Mouse (Mus musculus) mouse trophoblast stem cell (cell line): ENCODE data around the gene Grhpr.
"Not testable (repeated sequence)": the region's sequence is repeated elsewhere in the genome, so short reads cannot be mapped to it uniquely, and the experiment has no call there.

Experiments used
- in situ Hi-C, 2 experiments: fragments of 300-500 bp; cut with MseI, MboI; formaldehyde crosslinking; loops; 2 replicates in 1 of 2; 3 replicates in 1 of 2; pipeline ENCODE4 v1.15.1; 2025

Gene Grhpr

DNA sequence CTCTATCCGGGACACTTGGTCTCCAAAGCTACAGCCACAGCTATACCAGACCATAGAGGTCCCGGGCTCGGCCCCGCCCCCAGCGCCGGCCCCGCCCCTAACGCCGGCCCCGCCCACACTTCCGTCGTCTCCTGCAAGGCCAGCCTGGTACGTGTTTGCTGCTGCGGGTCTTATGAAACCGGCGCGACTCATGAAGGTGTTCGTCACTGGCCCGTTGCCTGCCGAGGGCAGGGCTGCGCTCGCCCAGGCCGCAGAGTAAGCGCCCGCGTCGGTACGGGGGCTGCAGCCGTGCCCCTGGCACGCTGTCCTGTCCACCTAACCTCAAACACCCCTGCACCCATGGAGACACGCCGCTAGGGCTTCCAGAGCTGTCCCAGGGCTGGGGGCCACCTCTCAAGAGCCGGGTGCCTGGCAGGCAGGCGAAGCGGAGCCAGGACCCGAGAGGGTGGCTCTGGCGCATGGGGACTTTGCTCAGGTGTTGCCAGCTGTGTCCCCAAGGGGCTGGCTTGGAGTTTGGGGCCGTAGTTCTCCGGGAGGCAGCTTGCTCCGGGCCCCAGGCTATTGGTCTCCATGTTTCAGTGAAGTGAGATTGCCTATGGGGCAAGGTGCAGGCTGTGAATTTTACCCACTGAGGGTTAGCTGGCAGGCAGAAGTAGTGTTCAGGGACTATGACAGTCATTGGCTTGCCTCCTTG, at the start of gene Grhpr:
Gene Grhpr (plus strand): TSS at position 116 of the 694 bp plus-strand sequence.
- in situ Hi-C loops, result no loop called here

DNA sequence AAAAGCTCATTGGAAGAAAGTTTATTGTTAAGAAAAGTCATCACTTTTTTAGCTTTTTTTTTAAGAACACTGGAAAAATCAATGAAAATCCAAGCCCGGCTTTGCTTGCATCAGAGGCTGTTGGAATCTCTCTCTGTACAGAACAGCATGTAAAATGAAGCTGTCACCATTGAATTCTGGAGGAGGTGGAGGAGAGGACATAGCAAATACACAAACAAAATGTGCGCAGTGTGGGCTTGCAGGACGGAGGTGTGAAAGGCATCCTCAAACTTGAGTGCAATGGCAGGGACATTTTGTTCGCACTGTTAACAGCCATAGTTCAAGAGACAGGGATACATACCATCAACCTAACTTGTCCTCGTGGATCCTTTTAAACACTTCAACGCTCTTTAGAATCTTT, 49.5 kb upstream of the Grhpr start:
- in situ Hi-C loops, result no loop called here

DNA sequence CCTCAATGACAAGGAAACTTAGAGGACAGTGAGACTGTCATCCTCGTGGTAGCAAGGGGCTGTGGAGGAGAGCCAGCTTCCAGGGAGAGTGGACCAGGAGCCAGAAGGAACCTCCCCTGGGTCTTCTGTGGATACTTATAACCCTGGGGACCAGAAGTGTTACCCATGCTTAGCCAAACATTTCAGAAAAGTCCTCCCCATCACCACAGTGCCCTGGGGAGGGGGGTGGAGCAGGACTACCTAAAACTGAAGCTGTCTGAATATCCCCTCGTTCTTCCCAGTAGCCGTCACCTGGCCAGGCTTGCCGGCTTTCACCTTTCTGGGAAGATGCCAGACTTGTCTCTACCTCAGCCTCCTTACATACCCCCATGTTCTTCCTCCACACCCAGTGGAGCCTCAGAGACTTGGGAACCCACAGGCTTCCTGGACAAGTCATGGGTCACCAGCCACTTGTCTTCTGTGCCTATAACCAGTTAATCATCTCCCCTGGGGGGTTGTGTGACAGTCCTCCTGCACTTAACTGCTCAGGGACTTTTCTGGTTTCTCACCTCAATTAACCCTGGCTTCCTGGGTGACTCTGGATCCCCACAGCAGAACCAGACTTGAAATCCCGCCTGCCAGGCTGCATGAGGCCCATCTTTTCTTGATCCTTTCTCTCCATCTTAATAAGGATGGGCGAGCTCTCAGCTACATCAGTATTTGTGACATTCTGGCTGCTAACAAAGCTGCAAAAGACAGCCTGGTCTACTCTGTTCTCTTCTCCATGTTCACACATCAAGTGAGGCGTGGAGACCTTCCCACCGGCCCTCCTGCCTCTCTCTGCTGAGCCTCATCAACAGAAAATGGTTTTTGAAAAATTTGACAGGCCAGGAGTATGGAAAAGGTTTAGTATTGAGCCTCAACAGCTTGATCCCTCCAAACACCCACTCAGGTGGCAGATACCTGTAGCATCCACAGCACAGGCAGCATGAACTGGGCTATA, 42.5 kb upstream of the Grhpr start:
- in situ Hi-C loops, result no loop called here

DNA sequence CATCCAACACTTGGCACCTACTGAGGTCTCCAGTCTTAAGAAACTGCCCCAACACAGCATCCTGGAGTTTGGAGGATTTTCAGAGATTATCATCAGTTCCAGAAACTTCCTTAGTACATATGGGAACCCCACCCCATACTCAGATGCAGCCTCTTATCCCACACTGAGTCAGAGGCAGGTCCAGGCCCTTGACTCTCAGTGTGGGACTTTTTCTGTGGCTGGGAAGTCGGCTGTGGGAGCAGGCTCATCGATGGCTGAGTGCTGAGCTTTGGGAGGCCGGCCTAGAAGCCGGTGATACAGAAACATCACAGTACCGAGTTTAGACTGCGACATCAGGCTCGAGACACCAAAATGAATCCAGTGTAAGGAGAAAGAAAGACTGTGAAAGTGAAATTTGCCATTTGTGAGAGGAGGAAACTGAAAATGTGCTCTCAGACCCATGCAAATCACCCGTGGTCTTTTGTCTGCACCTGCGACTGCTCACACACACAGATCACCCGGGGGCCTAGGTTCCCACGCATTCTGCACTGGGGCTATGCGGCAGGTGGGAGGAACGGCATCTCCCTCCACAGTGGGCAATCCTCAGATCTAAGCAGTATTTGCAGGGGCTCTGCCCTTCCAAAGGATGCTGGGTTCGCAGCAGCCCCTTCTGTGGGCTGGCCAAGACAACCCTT, 41.5 kb upstream of the Grhpr start:
- in situ Hi-C loops, result no loop called here

DNA sequence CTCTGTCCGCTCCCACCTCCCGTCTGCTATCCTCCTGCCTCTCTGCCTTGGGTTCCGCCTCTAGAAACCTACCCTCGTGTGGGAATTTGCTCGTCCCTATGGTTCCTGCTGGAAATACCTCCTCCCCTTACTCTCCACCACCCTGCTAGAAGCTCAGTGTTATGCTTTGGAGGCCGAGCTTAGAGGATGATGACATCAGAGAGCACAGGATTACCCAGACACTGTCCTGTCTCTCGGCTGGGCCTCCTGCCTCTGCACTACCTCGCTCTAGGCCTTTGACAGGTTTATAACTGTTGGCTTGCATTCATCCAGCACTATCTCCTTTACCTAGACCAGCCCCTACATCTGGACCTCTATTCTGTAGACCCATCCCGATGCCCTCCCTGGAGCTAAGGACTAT, 40.9 kb upstream of the Grhpr start:
- in situ Hi-C loops, result no loop called here

DNA sequence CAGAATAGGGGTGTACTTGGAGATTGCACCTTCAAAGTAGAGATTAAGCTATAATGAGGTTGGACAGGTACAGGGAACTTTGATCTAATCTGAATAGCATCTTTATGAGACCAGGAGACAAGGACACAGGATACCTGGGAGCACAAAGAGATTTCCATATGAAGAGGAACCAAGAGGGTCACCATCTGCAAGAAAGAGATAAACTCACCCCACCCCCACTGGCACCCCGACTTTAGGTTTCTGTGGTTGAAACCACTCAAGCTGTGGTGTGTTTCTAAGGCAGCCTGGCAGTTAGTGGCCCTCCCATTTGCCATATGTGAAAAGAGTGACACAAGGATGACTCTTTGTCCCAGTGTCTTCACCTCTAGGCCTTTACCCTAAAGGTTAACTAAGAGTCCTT, 39.0 kb upstream of the Grhpr start:
- in situ Hi-C loops, result no loop called here

DNA sequence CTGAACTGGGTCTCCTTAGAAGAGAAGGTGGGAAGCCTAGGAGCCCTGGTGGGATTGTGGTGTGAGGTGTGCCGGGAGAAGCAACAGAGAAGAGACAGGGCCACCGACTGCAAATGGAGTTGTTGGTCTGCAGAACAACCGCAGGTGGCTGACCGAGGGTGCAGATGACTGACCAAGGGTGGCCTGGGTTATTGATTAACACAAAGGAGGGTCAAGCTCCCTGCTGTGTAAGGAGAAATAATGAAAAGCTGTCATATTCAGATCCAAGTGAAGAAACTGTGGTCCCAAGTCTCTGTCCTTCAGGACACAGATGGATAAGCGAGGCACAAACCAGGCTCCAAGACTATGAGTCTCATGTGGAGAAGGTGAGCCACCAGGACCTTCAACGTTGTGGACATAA, 37.7 kb upstream of the Grhpr start:
- in situ Hi-C loops, result no loop called here

DNA sequence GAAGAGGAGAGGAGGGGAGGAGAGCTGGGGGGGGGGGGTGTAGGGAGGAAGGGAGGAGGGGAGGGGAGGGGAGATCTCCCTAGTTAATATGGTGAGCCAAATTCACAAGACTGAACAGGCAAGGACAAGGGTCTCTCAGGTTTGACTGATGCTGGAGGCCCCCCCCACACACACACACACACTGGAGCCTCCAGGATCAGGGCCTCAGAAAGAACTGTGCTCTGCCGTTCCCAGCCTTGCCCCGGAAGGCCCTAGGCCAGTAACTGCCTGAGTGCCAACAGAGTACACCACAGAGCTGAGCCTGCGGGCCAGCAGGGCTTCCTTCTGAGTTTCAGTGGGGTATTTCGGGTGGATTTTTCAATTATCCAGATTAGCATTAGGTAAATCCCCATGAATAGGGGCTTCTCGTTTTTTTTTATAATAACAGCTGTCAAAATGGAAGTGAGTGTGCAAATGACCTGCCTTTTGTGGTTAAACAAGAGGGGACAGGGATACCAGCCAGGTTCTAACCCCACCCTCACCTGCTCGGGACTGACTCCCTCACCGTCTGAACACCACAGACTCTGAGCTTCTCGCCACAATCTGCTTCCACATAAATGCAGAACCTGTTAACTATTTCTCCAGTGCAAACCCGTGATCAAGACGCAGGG, 36.6 kb upstream of the Grhpr start:
- in situ Hi-C loops, result no loop called here

DNA sequence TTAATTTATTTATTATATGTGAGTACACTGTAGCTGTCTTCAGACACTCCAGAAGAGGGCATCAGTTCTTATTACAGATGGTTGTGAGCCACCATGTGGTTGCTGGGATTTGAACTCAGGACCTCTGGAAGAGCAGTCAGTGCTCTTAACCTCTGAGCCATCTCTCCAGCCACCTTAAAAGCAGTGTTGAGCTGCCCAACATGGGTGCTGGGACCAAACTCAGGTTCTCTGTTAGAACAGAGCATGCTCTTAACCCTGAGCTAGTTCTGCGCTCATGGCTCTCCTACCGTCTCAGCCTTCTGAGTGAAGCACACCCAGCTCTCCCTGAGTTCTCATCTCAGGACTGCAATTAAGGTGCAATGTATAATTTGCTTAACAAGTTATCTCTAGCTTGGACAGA, 35.1 kb upstream of the Grhpr start:
- in situ Hi-C loops, result not testable (repeated sequence)

DNA sequence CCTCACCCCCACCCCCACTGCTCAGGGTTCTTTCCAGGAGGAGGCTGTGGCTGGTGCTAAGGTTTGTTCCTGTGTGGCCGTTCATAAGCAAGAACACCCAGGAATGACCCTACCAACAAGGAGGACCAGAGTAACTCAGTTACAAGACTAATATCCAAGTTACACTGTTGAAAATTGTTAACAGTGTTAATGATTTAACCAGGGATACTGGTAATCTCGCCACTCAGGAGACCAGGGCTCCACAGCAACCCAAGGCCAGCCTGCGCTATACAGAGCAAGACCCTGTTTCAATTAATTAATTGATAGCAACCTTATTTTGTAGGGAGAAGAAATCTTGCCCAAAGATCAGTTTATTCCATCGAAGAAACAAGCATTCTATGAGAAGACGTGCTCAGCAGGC, 33.7 kb upstream of the Grhpr start:
- in situ Hi-C loops, result no loop called here

DNA sequence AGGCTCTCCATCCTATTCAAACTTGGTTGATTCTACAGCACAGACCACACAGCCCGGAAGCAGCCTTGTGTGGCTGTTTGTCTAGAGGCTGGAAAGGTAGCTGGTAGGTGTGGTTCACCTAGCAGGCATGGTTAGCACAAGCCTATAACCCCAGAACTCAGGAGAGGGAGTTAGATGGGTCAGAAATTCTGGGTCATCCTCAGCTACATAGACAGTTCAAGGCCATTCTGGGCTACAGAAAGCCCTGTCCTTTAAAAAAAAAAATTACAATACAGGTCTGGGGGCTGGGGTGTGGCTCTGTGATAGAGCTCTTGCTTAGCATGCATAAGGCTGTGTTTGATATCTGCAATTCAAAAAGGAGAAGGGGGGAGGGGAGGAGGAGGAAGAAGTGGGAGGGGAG, 32.9 kb upstream of the Grhpr start:
- in situ Hi-C loops, result no loop called here

DNA sequence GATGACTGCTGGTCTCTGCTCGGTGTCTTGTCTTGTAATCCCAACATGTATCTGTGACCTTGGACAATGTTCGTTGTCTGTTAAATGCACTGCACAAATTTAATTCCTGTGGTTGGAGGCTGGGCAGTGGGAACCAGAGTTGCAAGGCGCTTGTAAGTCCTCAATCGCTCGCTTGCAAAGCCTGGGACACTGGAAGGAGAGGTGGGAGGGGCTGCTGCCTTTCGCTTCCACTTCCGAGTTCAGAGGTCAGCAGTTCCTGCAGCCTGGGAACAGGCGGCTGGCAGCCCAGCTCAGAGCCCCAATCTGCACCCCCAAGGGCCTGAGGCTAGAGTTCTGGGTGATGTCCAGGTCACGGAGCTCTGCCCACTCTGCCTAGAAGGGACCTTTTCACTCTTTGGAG, 28.2 kb upstream of the Grhpr start:
- in situ Hi-C loops, result no loop called here

DNA sequence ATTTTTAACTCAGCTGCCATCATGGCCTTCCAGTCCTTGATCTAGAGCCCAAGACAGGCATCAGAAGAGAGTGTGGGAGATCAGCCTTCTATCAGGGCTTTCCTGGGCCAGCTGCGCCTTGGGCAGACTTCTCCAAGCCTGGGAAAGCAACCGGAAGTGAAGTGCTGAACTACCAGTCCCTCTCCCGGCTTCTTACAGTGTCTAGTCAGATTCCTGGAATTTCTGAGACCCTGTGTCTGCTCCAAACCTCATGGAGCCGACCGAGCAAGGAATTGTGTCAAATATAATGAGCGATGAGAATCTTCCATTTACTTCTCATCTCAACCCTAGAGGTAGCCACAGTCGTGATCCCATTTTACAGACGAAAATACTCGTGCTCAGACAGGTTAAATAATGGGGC, 22.4 kb upstream of the Grhpr start:
- in situ Hi-C loops, result no loop called here

DNA sequence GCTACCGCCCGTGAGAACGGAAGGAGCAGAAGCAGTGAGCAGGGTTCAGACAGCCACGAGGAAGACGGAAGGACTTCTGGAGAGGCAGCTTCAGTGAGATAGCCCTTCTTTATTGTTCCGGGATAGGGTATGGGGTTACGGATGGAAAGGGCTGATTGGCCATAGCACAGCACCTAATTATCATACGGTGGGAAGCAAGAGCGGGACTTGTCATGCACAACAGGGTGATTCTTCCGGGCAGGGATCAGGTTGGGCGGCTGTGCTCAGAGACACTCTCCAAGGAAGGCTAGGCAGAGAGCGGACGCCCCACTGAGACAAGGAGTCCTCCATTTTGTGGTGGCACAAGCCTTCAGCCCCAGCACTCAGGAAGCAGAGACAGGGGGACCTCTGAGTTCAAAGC, 22.0 kb upstream of the Grhpr start:
- in situ Hi-C loops, result no loop called here

DNA sequence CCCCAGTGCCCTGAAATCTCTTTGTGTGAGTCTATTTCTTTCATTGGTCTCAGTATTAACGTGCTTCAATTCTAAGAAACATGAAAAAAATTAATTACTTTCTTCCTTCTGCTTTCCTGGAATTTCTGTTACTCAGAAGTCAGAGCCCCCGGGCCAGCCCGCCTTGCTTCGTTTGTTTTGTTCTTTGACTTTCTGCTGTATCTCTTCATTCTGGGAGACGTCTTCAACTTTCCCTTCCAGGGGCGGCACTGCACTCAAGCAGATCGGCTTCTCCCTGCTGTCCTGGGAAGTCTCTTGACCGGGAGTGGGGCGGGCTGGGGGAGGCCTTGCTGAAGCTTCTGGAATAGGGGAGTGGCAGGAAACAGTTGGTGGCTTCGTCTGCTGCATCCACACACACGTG, 18.0 kb upstream of the Grhpr start:
- in situ Hi-C loops, result no loop called here

DNA sequence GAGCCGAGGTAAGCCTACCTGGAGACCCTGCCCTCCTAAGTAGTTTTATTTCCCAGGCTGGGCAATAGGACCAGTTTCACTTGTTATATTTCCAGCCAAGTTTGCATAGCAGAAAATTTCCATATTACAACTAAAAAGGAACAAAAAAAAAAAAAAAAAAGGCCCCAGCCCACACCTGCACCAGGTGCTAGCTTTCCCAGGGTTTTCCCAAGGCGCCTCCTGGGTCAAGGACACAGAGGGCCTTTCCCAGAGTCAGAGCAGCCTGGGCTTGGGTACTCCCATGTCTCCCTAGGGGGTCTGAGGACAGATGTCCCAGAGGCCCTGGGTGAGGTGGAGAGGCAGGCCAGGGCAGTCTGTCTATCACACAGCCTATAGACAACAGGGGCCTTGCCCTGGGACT, 16.0 kb upstream of the Grhpr start:
- in situ Hi-C loops, result no loop called here

DNA sequence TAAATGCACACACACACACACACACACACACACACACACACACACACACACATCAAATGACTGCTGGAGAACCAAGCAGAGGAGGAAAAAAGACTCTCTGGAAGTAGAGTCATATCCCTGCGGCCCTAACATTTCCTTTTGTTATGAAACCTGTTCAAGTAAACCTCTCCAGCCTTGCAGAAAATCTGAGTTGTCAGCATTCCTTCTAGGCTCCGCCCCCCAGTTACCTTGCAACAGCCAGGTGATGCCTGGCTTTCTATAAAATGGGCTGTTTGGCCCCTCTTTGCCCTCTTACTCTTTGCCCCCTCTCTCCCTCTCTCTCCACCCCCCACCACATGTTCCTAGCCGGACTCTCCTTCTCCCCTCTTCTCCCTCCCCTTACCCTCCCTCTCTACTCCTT, 15.5 kb upstream of the Grhpr start:
- in situ Hi-C loops, result no loop called here

DNA sequence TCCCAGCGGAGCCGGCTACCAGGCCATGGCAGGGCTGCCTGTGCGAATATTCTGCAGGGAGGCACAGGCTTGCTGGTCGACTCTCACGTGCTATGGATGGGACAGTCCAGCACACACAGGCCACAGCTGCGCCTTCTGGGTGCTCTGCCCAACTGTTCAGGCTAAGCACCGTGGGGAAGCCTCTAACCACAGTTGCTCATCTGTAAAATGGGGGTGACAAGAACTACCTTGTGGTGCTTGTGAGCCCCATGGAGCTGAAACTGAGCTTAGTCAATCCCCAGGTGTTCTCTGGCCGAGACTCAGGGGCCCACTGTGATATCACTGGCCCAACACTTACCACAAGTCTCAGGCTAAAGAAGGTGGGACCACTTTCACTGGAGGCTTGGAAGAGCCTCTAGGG, 13.8 kb upstream of the Grhpr start:
- in situ Hi-C loops, result no loop called here

DNA sequence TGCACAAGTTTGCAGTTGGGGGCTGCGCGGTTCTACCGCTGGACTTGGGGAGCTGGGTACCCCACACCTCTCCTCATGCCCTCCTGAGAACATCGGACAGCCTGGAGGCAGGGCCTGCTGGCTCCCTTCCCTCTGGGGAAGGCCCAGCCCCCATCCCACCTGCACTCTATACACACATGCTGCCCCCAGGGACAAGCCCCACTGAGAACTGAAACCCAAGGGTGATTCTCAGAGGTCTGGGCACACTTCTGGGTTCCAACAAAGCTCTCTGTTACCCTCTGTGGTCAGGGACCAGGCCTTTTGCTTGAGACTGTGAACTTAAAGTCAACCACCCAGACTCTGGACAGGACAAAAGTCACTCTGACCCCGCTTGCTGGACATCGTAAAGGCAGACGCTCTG, 11.1 kb upstream of the Grhpr start:
- in situ Hi-C loops, result no loop called here

DNA sequence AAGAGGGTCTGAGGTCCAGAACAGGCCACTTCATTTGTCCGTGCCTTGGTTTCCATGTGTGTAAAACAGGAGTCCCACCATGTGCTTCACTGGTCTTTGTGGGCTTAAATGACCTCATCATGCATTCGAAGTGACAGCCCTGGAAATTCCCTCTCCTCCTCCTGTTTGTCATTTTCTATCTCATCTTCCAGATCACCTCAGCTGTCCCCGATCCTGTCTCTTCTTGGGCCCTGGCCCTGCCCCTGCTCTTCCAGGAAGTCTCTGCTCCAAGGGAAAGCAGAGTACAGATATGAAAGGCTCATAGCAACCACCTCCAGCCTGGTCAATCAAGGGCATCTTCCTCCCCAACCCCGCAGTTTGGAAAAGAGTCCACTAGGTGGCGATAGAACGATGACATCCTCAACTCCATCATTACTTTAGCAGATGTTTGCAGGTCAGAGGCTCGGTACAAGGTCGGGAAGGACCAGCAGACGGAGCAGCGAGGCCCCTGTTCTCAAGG, 10.5 kb upstream of the Grhpr start:
- in situ Hi-C loops, result no loop called here

DNA sequence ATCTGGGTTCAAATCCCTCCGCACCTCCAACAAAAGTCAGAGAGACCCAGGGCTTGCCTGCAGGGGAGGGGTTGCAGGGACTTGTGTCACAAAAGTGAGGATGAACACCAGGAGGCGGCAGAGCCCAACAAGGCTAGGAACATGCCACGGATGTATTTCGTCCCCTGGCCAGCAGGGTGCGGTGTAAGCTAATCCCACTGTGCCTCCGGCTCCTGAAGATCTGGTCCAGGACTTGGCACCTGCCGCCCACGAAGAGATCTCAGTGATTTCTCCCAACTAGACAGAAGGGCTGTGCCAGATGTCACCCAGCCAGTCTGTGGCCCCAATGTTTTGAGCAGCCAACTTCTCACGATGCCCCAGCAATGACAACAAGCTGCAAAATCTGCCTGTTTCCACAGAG, 7.7 kb upstream of the Grhpr start:
- in situ Hi-C loops, result no loop called here

DNA sequence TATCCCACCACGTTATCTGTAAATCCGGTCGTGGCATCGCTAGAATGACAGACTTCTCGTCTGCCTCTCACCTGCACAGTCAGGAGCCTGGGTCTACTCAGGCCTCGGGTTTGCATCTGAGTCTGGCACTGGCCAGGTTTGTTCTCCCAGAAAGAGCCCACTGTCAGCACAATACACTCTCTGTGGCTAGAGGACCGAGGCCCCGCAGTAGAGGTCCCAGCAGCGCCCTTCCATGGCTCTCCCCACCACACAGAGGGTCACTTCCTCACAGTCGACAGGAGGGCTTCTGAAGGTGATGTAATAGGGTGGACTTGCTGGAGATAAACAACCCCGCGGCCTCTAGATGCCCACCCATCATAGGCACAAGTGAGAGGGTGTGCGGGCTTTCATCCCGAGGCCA, 7.3 kb upstream of the Grhpr start:
- in situ Hi-C loops, result no loop called here
